ENCODE assay signal across 8 mouse cellular contexts in the genomic region with DNA sequence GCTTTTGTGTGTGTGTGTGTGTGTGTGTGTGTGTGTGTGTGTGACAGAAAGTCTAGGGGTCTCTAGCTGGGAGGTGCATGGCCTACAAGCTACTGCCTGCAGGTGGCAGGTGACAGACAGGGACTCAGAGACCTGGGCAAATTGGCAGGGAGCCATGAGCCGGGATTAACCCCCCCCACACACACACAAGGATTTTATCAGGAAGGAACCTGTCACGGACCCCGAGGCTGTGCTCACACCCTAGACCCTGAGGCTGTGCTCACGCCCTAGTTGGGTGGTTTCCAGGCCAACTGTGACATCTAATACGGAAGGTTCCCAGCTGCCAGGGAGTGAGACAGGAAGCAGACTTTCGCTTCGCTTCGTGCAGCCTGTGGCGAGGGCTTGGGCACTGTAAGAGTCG. TPM values are rescaled to one million over a fixed set of nuclear protein-coding genes. Genes with fewer than 3 reads are reported as not detected.
DNase-seq lines count a peak whose midpoint lies in the region; ATAC-seq and TF ChIP-seq lines count a peak whose summit lies in the region.

No protein-coding gene starts in this region.

- H3K4me2 ChIP-seq in lung, embryonic 15.5 days, result peak overlapping the region; percentile 34; the same call in 1 of the 2 replicates

- in situ Hi-C loops in Patski (cut with MboI; ENCODE audit: low pct_unique_long_range_greater_than_20kb), result no loop called here

- no peaks in the 10 kb centered on the region for H3K79me2 ChIP-seq in heart, adult 2 months (replicated peaks; ENCODE audit: control insufficient read depth, insufficient read depth, low read length)

- WGBS in heart, adult 2 months, result 3% methylated on average over 10 of the region's 10 CpGs
- WGBS in heart, embryonic 10.5 days, result 40% methylated on average over 10 of the region's 10 CpGs
- 11% methylated on average over 10 of the region's 10 CpGs for WGBS in lung, embryonic 15.5 days

- DNase-seq in heart, adult 2 months, result peak; percentile 30 to 35
- no peak for DNase-seq in heart, embryonic 10.5 days (ENCODE audit: low spot score)
- peak; percentile 80 for DNase-seq in Patski (ENCODE audit: low read depth, low spot score)
- DNase-seq in heart, postnatal 14 days, result peak; percentile 40 to 75
- DNase-seq in thymus, postnatal 25 days, result peak; percentile 30
- no peak for DNase-seq in adipocyte (ENCODE audit: low spot score)
- DNase-seq in urinary bladder, adult 2 months (ENCODE audit: low spot score), result no peak

- ATAC-seq in Patski, result peak; percentile 59
- ATAC-seq in lung, embryonic 15.5 days (ENCODE audit: borderline replicate concordance, extremely low read depth, low FRiP score, low TSS enrichment), result peak; percentile 79

- TF ChIP-seq CTCF in heart, adult 2 months (IDR thresholded peaks at IDR 0.05), result no peak; the same call in 1 of the 2 replicates
- no peak for TF ChIP-seq CTCF in Patski (IDR thresholded peaks at IDR 0.05)

- no peaks in the 10 kb centered on the region for H3K36me3 ChIP-seq in heart, adult 2 months (ENCODE audit: control insufficient read depth, insufficient read depth, low read length)
- no peaks in the 10 kb centered on the region for H3K36me3 ChIP-seq in heart, embryonic 10.5 days
- H3K36me3 ChIP-seq in lung, embryonic 15.5 days, result no peaks in the 10 kb centered on the region

- no peaks in the 10 kb centered on the region for H3K27me3 ChIP-seq in heart, adult 2 months (ENCODE audit: control insufficient read depth, insufficient read depth, low read length)
- H3K27me3 ChIP-seq in heart, embryonic 10.5 days (ENCODE audit: insufficient read depth, poor library complexity, severe bottlenecking), result peaks cover 27% of the 10 kb centered on the region; the same call in 1 of the 2 replicates
- H3K27me3 ChIP-seq in Patski, result no peaks in the 10 kb centered on the region
- H3K27me3 ChIP-seq in lung, embryonic 15.5 days, result no peaks in the 10 kb centered on the region

- TF ChIP-seq POLR2A in heart, adult 2 months (IDR thresholded peaks at IDR 0.05; ENCODE audit: insufficient read depth, low read depth, low read length), result no peak

- POLR2A ChIA-PET in Patski (lab: Charles Lee), result interaction anchor here (1.4 kb wide), 1 partner anchor 22 kb away, joined by 4 read pairs; no protein-coding TSS in a partner anchor

- TF ChIP-seq EP300 in heart, adult 2 months (IDR thresholded peaks at IDR 0.05; ENCODE audit: insufficient read depth, low read depth, low read length), result no peak

- no peaks in the 10 kb centered on the region for H3K9me3 ChIP-seq in heart, embryonic 10.5 days
- H3K9me3 ChIP-seq in lung, embryonic 15.5 days, result no peaks in the 10 kb centered on the region

- intact Hi-C loops in heart, adult 2 months (cut with DNase I), result no loop called here
- intact Hi-C loops in heart, postnatal 14 days (cut with DNase I), result no loop called here

- no peak overlapping the region for H3K9ac ChIP-seq in heart, adult 2 months (ENCODE audit: low read depth, low read length)
- H3K9ac ChIP-seq in lung, embryonic 15.5 days, result no peak overlapping the region

- no peak overlapping the region for H3K4me3 ChIP-seq in heart, adult 2 months
- H3K4me3 ChIP-seq in heart, embryonic 10.5 days, result no peak overlapping the region
- H3K4me3 ChIP-seq in lung, embryonic 15.5 days, result no peak overlapping the region; the same call in 1 of the 2 replicates

- CTCF ChIA-PET in Patski (lab: Charles Lee), result interaction anchor here (1.0 to 1.5 kb wide), 2 partner anchors 17 to 24 kb away, joined by 3 read pairs; no protein-coding TSS in a partner anchor

- H3K27ac ChIP-seq in heart, adult 2 months, result no peak overlapping the region
- H3K27ac ChIP-seq in heart, embryonic 10.5 days, result no peak overlapping the region
- no peak overlapping the region for H3K27ac ChIP-seq in lung, embryonic 15.5 days

- peaks cover 3% of the 10 kb centered on the region; the same call in 1 of the 2 replicates for H3K4me1 ChIP-seq in heart, adult 2 months (ENCODE audit: control insufficient read depth, insufficient read depth, low read length)
- peaks cover 6% of the 10 kb centered on the region for H3K4me1 ChIP-seq in heart, embryonic 10.5 days
- peaks cover 15% of the 10 kb centered on the region for H3K4me1 ChIP-seq in lung, embryonic 15.5 days

RNA-seq across cellular contexts. Expression of gene Elfn1, which starts 49.1 kb away (rescaled TPM):
- under 1 TPM in 1 of 2 experiments, not detected in 1; 0.14 TPM for total RNA-seq in heart, adult 2 months (2021)
- polyA plus RNA-seq in heart, adult 2 months (2012; rRNA removed), result 0.18 and 0.25 TPM in 2 replicates
- polyA plus RNA-seq in heart, embryonic 10.5 days (2016; fragmentation: Nextera tagmentation; extraction: Ambion mirVana), result 0.73 TPM in 1 of 2 replicates, not detected in the other
- 51.0 TPM for polyA plus RNA-seq in Patski (2021)
- total RNA-seq in heart, postnatal 14 days (2021), result under 1 TPM; 0.27 to 0.31 TPM
- polyA plus RNA-seq in lung, embryonic 15.5 days (2015; fragmentation: Nextera tagmentation; extraction: Ambion mirVana), result 0.11 and 0.47 TPM in 2 replicates
- polyA plus RNA-seq in urinary bladder, adult 2 months (2012; rRNA removed), result 1.7 and 2.3 TPM in 2 replicates

Comparison
In these comparisons a context has a peak if more than half of its experiments do, and no peak if none do; other contexts are left out.
1. DNase-seq: peak in heart, adult 2 months (2 of 2), Patski (single experiment), heart, postnatal 14 days (2 of 2) and thymus, postnatal 25 days (single experiment); none in heart, embryonic 10.5 days (single experiment), adipocyte (single experiment) and urinary bladder, adult 2 months (single experiment).
2. RNA of gene Elfn1, which starts 49.1 kb away (polyA plus RNA-seq): 51.0 TPM in Patski (single experiment); 1.7 to 2.3 TPM in urinary bladder, adult 2 months, 0.73 TPM in heart, embryonic 10.5 days, 0.11 to 0.47 TPM in lung, embryonic 15.5 days and 0.18 to 0.25 TPM in heart, adult 2 months; every median in the first group is over 10 times any median in the second.